Mouse (Mus musculus) spleen, embryonic (tissue): ENCODE data around the gene Gm17651.

ENCODE experiments used
- CTCF ChIA-PET: fragments of 350-600 bp; sonication (Branson Sonifier 250); formaldehyde crosslinking; loops from one replicate; lab custom pipeline; 2022; lab: Charles Lee

The Gm17651 gene

GRCm38 (mm10) chr3:97630746-97631145 is 43.7 kb downstream of the Gm17651 start:
- CTCF ChIA-PET, result interaction anchor here (1.4 kb wide), 1 partner anchor 20 kb away, joined by 3 read pairs; no protein-coding TSS in a partner anchor

GRCm38 (mm10) chr3:97629941-97630340 is 44.6 kb downstream of the Gm17651 start:
- CTCF ChIA-PET, result no interaction called here

GRCm38 (mm10) chr3:97628391-97629001 is 46.0 kb downstream of the Gm17651 start, which contains the start of gene Fmo5:
Fmo5 (plus strand) TSS chr3:97628804.
- CTCF ChIA-PET, result interaction anchor here (0.8 kb wide), 1 partner anchor 193 kb away, joined by 8 read pairs; no protein-coding TSS in a partner anchor

GRCm38 (mm10) chr3:97627893-97628292 is 46.6 kb downstream of the Gm17651 start:
- CTCF ChIA-PET, result interaction anchor here (0.8 kb wide), 1 partner anchor 194 kb away, joined by 8 read pairs; no protein-coding TSS in a partner anchor

GRCm38 (mm10) chr3:97624611-97625010 is 49.9 kb downstream of the Gm17651 start:
- CTCF ChIA-PET, result no interaction called here
